Mouse (Mus musculus): Measurements from ENCODE around the gene Olfr1120.
"Not testable (repeated sequence)": the region's sequence is repeated elsewhere in the genome, so short reads cannot be mapped to it uniquely, and the experiment has no call there.

The Olfr1120 gene

DNA sequence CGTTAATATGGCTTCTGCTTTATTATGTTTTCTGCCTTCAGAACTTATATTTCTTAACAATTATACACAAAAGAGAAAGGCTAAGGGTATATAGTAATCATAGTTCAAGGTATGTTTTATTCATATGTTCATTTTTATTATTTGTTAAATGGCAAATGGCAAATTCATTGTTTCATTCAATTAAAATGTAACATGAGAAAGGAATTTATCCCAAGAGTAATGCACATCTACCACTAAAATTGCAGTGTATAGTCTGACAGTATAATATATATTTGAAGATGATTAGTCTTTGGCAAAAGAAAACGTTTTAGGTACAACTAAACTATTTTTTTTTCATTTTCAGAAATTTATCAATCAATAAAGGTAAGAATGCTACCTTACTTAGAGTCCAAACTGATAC lies at the start of gene Olfr1120:
Gene Olfr1120 (plus strand): TSS at position 301 of the 400 bp plus-strand sequence.
- DNase-seq (ENCODE audit: low spot score), result no peak

DNA sequence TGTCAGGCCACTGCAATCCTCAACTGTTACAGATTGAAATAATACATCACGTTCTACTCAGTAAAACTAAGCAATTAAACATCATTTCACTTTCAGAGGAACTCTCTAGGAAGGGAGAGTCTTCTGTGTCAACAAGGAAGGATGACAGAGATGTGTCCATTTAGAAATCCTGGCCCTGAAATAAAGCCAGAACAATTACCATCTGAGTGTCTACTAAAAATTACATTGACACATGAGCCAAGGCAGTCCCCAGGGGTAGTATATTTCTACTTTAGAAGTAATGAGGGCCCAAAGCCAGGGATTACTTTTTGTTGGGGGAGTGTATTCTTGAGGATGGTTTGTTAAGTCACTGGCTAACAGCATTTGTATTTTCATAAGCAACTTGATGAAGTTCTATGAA lies 47.3 kb upstream of the Olfr1120 start, which contains the start of gene Olfr1118:
Gene Olfr1118 (plus strand): TSS at position 301 of the 400 bp plus-strand sequence.
- no peak for DNase-seq (ENCODE audit: low spot score)

GRCm38 (mm10) chr2:87360121-87360520 lies 5.5 kb downstream of the Olfr1120 start:
- not testable (repeated sequence) for DNase-seq (ENCODE audit: low spot score)

GRCm38 (mm10) chr2:87369595-87369994 lies 15.0 kb downstream of the Olfr1120 start, which contains the start of gene Olfr1121:
Olfr1121 (plus strand) TSS chr2:87369895.
- DNase-seq (ENCODE audit: low spot score), result no peak

- no peak for DNase-seq (ENCODE audit: low spot score)
Observed at GRCm38 (mm10) chr2:87371726-87372125, 17.1 kb downstream of the Olfr1120 start.

- no peak for DNase-seq (ENCODE audit: low spot score)
Observed at GRCm38 (mm10) chr2:87383935-87384334, 29.3 kb downstream of the Olfr1120 start.

- DNase-seq (ENCODE audit: low spot score), result no peak
Observed at GRCm38 (mm10) chr2:87385549-87385948, 30.9 kb downstream of the Olfr1120 start, which contains the start of gene Olfr1122. Olfr1122 (plus strand) TSS chr2:87385849.

DNA sequence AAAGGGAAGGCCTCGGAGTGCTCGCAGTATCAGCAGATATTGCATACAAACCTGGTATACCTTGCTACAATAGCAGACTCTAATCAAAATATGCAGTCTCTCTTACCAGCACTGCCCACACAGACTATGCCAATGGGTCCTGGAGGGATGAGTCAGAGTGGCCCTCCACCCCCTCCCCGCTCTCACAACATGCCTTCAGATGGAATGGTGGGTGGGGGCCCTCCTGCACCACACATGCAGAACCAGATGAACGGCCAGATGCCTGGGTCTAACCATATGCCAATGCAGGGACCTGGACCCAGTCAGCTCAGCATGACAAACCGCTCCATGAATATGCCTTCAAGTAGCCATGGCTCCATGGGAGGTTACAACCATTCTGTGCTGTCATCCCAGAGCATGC lies 39.0 kb downstream of the Olfr1120 start:
- DNase-seq (ENCODE audit: low spot score), result not testable (repeated sequence)

GRCm38 (mm10) chr2:87394686-87395085 lies 40.1 kb downstream of the Olfr1120 start:
- DNase-seq (ENCODE audit: low spot score), result not testable (repeated sequence)

Measured in left cerebral cortex, adult 11 months (tissue).